Mouse (Mus musculus) activated CD4-positive, CD25-positive, alpha-beta regulatory T cell, adult 9 weeks (primary cell): Measurements from ENCODE around the gene Gm47995. TPM values are rescaled to one million over a fixed set of nuclear protein-coding genes. Genes with fewer than 3 reads are reported as not detected.

Experiments
- polyA plus RNA-seq: library from polyadenylated mRNA; unstranded; fragments of 100-300 nt; shearing (Covaris generic); gene quantifications from one replicate; pipeline ENCODE4 v1.2.1, GENCODE M21; 2017

Gene Gm47995
- not detected for polyA plus RNA-seq

GRCm38 (mm10) chr1:151198120-151198519 lies at the start of gene Gm47995:
Gm47995 (plus strand) TSS chr1:151198448.

DNA sequence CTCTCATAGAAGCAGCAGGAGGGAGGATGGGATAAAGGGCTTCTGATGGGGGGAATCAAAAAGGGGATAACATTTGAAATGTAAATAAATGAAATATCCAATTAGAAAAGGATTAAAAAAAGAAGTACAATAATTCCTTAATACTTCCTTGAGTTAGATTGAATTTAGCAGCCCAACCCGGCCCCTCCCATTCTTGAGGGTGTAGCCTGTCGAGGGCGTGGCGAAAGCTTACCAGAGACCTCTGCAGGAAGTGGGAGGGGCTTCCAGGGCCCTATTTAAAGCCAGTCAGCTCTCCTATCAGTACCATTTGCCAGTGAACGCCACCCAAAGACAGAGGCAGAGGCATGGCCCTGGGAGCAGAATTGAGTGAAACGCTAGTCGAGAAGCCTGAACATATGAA lies 16.0 kb upstream of the Gm47995 start, which contains the start of gene Gm47985:
Gm47985 (plus strand) TSS at position 272 of the 400 bp plus-strand sequence.

DNA sequence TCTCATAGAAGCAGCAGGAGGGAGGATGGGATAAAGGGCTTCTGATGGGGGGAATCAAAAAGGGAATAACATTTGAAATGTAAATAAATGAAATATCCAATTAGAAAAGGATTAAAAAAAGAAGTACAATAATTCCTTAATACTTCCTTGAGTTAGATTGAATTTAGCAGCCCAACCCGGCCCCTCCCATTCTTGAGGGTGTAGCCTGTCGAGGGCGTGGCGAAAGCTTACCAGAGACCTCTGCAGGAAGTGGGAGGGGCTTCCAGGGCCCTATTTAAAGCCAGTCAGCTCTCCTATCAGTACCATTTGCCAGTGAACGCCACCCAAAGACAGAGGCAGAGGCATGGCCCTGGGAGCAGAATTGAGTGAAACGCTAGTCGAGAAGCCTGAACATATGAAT lies 6.2 kb upstream of the Gm47995 start, which contains the start of gene Gm8947:
Gm8947 (plus strand) TSS at position 302 of the 400 bp plus-strand sequence.

GRCm38 (mm10) chr1:151203818-151204217 lies 5.6 kb downstream of the Gm47995 start, which contains the start of gene 3110040M04Rik:
3110040M04Rik (plus strand) TSS chr1:151204121.

DNA sequence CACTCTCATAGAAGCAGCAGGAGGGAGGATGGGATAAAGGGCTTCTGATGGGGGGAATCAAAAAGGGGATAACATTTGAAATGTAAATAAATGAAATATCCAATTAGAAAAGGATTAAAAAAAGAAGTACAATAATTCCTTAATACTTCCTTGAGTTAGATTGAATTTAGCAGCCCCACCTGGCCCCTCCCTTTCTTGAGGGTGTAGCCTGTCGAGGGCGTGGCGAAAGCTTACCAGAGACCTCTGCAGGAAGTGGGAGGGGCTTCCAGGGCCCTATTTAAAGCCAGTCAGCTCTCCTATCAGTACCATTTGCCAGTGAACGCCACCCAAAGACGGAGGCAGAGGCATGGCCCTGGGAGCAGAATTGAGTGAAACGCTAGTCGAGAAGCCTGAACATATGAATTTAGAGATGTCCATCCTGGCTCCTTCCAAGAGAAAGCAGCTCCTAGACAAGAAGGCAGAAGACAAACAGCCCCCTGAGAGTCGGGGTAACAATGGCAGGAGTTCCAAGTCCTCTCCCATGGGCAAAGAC lies 11.6 kb downstream of the Gm47995 start, which contains the start of gene Gm47996:
Gm47996 (plus strand) TSS at position 308 of the 532 bp plus-strand sequence.

Other genes starting within 250 kb of the Gm47995 start
- gene Hmcn1, start 205.0 kb upstream of the Gm47995 start, polyA plus RNA-seq = 0.49 TPM
- not detected for gene Gm47985, start 15.9 kb upstream of the Gm47995 start, polyA plus RNA-seq
- not detected for gene Gm8947, start 6.1 kb upstream of the Gm47995 start, polyA plus RNA-seq
- not detected for gene 3110040M04Rik, start 5.7 kb downstream of the Gm47995 start, polyA plus RNA-seq
- gene Gm47996, start 11.7 kb downstream of the Gm47995 start, polyA plus RNA-seq = not detected
- gene Ivns1abp, start 146.0 kb downstream of the Gm47995 start, polyA plus RNA-seq = 197 TPM
- 41.6 TPM for gene Swt1, start 230.0 kb downstream of the Gm47995 start, polyA plus RNA-seq
- gene Trmt1l, start 230.1 kb downstream of the Gm47995 start, polyA plus RNA-seq = 90.7 TPM